Mouse (Mus musculus): ENCODE data around the gene Igfbp7. TPM values are rescaled to one million over a fixed set of nuclear protein-coding genes. Genes with fewer than 3 reads are reported as not detected.

Gene Igfbp7
- total RNA-seq (2015; ENCODE audit: low replicate concordance) (3.8 and 7.6 TPM in 2 replicates), total RNA-seq (2017; ENCODE audit: low replicate concordance) (0.90 TPM in 1 of 2 replicates, not detected in the other)

- no peak for ATAC-seq (replicated peaks; ENCODE audit: low FRiP score, poor library complexity, severe bottlenecking)
Observed at GRCm38 (mm10) chr5:77407341-77408298, at the start of gene Igfbp7. Igfbp7 (minus strand) TSS chr5:77408041.

DNA sequence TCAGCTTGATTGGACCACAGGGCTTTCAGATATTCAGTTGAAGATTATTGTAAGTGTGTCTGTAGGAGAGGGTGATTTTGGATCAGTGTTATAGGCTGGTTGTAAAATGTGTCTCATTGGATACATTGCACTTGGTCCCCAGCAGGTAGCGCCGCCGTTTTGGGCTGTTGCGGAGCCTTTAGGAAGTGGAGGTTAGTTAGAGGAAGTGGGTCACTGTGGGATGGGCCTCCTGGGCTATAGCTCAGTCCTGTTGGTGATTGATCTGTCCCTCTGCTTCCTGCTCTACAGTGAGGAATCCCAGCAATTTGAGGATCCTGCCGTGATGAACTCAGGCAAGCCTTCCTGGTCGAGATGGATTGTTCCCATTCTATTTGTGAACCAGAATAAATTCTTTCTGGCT, 44.3 kb upstream of the Igfbp7 start:
- ATAC-seq (replicated peaks; ENCODE audit: low FRiP score, poor library complexity, severe bottlenecking) = no peak

DNA sequence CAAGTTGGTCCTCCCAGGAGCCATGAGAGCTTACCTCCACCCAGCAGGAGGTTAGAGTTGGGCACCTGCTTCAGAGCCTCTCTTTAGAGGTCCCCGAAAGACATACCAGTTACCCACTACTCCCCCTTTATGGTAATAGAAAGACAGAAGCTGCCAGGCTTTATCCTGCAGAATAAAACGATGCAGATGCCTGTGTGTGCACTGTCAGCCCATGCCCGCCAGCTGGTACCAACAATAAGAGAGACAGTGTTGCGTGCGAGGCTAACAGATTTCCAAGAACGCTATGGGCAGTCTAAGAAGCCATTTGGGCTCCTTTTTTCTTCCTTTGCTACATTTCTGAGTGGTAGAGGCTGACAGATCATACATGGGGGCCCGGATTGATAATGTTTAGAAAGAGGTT, 41.7 kb upstream of the Igfbp7 start:
- ATAC-seq (replicated peaks; ENCODE audit: low FRiP score, poor library complexity, severe bottlenecking) = no peak

- no peak for ATAC-seq (replicated peaks; ENCODE audit: low FRiP score, poor library complexity, severe bottlenecking)
Observed at GRCm38 (mm10) chr5:77445431-77445830, 37.6 kb upstream of the Igfbp7 start.

GRCm38 (mm10) chr5:77443889-77444573, 36.2 kb upstream of the Igfbp7 start:
- no peak for ATAC-seq (replicated peaks; ENCODE audit: low FRiP score, poor library complexity, severe bottlenecking)

GRCm38 (mm10) chr5:77442856-77443623, 35.2 kb upstream of the Igfbp7 start:
- ATAC-seq (replicated peaks; ENCODE audit: low FRiP score, poor library complexity, severe bottlenecking) = no peak

GRCm38 (mm10) chr5:77436308-77436707, 28.5 kb upstream of the Igfbp7 start:
- no peak for ATAC-seq (replicated peaks; ENCODE audit: low FRiP score, poor library complexity, severe bottlenecking)

DNA sequence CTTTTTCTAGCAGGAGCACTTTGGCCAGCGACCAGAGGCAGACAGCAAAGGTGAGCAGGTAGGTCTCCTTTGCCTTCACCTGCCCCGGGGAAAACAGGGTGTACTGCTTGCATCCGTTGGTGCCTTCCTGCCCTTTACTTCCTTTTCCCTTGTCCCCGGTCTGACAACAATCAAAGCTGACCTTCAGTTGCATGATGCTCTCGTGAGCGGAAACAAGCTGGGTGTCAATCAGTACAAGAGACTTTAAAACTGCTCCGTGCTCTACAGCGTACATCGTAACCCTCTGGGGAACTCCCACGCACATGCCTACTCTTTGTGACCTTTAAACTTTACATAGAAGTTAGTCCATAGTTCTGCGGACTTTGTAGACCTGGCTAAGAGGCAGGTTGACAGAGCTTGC, 26.2 kb upstream of the Igfbp7 start:
- ATAC-seq (replicated peaks; ENCODE audit: low FRiP score, poor library complexity, severe bottlenecking) = no peak

- no peak for ATAC-seq (replicated peaks; ENCODE audit: low FRiP score, poor library complexity, severe bottlenecking)
Observed at GRCm38 (mm10) chr5:77433561-77433960, 25.7 kb upstream of the Igfbp7 start.

DNA sequence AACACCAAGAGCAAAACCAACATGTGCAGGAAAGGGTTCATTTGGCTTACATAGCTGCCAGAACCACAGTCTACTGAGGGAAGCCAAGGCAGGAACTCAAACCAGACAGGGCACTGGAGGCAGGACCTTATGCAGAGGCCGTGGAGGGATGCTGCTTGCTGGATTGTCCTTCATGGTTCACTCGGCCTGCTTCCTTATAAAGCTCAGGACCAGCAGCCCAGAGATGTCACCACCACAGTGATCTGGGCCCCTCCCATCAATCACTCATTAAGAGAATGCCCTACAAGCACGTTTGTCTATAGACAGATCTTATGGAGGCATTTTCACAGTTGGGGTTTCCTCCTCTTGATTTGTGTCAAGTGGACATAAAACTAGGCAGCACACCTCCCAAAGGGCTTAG, 25.3 kb upstream of the Igfbp7 start:
- ATAC-seq (replicated peaks; ENCODE audit: low FRiP score, poor library complexity, severe bottlenecking) = no peak

DNA sequence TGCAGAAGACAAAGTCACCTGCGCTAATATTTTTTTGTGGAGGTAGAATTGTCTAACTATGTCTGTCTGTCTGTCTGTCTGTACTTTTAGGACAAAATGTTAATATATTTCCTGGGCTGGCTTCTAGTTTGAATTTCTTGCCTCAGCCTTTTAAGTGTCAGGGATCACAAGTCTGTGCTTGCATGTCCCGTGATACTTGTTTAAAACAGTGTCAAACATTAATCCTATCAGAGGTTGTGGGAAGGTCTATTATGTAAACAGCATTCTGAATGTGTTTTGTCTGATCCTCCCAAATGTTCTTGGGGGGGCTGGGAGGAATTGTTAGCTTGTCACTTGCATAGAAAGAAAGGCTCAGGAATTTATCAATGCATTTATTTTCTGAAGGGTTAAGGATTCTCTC, 24.6 kb upstream of the Igfbp7 start:
- ATAC-seq (replicated peaks; ENCODE audit: low FRiP score, poor library complexity, severe bottlenecking) = no peak

- no peak for ATAC-seq (replicated peaks; ENCODE audit: low FRiP score, poor library complexity, severe bottlenecking)
Observed at GRCm38 (mm10) chr5:77431068-77431467, 23.2 kb upstream of the Igfbp7 start.

DNA sequence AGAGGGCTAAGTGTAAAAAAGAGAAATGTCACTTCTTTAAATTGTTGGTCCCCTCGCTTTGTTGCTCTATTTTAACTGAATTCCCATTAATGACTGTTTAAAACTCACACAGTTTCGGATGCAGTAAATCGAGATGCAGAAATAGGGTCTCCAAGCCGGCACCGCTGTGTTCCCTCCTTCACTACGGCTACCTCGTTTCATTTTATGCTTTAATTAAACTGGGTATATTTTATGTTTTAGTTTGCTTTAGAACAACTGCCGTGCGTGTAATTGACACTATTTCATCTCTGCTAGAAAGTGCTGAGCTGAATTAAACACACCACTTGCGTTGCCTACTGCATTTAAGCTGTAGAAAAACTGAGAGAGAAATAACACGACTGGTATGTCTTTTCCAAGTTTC, 22.6 kb upstream of the Igfbp7 start:
- no peak for ATAC-seq (replicated peaks; ENCODE audit: low FRiP score, poor library complexity, severe bottlenecking)

DNA sequence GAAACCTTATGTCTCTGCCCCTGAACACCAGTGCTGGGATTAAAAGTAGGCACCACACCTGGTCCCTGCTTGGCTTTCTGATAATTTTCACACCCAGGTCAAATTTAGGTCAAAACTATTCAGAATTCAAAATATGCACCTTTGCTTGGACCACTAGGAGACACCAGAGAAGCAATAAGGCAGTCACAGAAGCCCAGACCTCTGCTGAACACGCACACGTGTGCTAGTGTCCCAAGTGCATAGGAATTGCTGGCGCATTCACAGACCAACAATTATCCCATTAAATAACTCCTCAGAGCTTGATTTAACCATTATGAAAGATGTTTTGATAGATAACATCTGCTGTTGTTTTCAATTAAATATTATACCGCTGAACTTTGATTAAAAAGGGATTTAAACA, 22.2 kb upstream of the Igfbp7 start:
- no peak for ATAC-seq (replicated peaks; ENCODE audit: low FRiP score, poor library complexity, severe bottlenecking)

DNA sequence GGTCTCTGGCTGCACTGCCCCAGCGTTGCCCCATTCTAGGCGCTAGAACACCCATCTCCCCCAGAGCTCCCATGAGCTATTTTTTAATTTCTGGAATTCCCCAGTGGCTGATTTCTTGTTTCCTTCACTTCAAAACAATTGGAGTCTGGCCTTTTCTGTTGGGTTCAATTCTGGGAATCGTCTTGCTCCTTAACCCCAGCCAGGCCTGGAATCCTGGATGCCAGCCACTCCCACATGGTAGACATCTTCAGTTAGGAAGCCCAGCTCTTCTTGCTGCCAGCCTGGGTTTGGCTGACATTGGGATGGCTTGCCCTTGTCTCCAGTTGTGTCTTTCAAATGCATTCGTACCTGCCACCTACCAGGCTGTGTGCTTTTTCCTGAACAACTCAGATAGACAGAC, 20.7 kb upstream of the Igfbp7 start:
- ATAC-seq (replicated peaks; ENCODE audit: low FRiP score, poor library complexity, severe bottlenecking) = no peak

DNA sequence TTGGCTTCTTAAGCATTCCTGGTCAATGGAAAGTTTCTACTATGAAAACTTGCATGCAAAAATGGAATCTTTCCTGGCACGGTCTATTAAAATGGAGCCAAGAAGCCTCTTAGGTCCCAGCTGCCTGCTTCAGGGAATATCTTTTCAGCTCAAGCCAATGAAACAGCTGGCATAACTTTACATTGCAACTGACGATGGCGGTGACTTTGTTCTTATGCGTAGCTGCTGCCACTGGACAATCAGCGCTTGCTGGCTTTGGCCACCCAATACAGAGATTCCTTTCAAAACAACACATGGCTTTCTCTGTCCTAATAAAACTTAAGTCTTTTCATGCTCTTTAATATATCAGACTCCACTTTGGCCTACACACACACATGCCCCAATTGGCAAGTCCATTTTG, 20.1 kb upstream of the Igfbp7 start:
- no peak for ATAC-seq (replicated peaks; ENCODE audit: low FRiP score, poor library complexity, severe bottlenecking)

DNA sequence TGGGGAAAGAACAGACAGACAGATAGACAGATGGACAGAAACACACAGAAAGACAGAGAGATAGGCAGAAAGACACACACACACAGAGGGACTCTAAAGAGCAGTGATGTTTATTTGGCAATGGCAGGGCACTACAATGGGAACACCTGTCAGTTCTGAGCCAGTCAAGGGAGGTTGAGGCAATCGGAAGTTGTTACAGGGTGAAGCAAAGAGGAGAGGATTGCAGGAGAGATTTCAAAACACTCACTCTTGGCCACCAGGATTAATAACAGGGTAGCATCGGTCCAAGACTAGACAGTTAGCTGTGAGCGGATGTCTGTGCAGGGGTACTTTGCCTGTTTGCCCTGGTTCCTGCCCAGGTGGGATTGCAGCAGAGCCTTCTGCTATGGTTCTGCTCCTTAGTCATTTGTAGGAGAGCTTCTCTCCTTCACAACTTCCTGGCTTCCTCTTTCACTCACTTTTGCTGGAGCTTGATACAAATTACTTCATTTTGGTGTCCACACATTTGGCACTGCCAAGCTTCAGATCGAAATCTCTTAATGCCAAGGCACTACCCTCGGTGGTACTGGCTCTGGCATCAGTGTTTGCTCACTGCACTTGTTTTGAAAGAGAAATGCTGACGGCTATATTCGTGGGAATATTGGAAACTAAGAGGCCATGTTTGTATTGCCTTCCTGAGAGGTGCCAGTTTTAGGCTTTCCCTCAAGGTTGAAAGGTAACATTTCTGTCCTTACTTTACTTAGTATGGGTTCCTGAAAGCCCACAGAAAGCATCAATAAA, 18.1 kb upstream of the Igfbp7 start:
- ATAC-seq (replicated peaks; ENCODE audit: low FRiP score, poor library complexity, severe bottlenecking) = no peak

GRCm38 (mm10) chr5:77419537-77419936, 11.7 kb upstream of the Igfbp7 start:
- ATAC-seq (replicated peaks; ENCODE audit: low FRiP score, poor library complexity, severe bottlenecking) = peak; percentile 39; the same call in 1 of the 2 replicates

DNA sequence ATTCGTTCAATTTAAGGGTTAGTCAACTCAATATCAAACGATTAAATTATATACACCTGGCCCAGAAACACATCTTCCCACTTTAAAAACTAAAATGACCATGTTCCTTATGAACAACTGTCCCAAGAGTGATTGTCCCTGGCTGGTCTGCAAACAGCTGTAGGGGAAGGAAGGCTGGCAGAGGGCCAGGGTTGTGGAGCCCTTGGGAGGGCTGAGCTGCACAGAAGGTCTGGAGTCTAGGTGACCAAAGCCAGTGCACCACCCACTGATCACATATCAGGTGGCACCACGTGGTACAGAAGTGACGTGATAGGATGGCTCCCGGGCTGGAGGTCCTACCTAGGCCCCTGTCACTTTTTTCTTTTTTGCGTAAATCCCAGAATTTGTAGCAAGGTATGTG, 8.2 kb upstream of the Igfbp7 start:
- ATAC-seq (replicated peaks; ENCODE audit: low FRiP score, poor library complexity, severe bottlenecking) = no peak
